Mouse (Mus musculus): ENCODE data around the gene Olfr467.
A peak's percentile ranks its signal among the peaks of the same experiment; 100 is the strongest.
"Not testable (repeated sequence)": the region's sequence is repeated elsewhere in the genome, so short reads cannot be mapped to it uniquely, and the experiment has no call there.

The Olfr467 gene

DNA sequence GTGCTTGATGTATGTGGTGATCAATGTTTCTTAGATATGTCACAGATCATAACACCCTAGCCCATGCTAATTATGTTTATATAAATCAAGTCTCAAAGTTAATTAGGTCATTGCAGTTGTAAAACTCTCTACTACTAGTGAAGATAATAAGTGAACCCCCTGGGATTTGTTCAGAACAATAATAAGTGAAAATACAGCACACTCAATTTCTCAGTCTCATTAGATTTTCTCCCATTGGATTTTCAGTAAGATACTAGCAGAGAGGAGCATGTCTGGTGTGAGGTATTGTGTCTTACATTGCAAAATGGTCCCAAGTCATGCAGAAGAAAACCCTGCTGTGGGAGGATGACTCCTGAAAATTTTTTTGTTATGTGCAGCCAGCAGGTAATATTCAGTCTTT lies at the start of gene Olfr467:
TSS of gene Olfr467 (plus strand) at position 301 of the 400 bp plus-strand sequence.
- DNase-seq (ENCODE audit: inconsistent ontology term), result no peak

DNA sequence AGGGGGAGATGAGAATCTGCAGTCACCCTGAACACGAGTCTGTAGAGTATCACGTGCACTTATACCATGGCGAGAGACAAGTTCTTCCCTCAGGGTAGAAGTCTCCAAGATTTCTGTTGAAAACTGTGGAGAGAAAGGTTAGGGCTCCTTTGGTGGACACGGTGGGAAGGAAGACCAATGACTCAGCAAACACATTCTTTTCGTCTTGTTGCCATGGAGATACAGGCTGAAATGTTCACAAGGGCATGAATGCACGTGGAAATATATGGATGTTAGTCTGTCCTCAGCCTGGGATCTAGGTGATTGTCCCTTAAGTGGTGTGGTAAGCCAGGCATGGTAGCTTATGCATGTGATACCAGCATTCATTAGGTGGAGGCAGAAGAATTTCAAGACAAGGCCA lies 41.3 kb upstream of the Olfr467 start:
- DNase-seq (ENCODE audit: inconsistent ontology term), result no peak

DNA sequence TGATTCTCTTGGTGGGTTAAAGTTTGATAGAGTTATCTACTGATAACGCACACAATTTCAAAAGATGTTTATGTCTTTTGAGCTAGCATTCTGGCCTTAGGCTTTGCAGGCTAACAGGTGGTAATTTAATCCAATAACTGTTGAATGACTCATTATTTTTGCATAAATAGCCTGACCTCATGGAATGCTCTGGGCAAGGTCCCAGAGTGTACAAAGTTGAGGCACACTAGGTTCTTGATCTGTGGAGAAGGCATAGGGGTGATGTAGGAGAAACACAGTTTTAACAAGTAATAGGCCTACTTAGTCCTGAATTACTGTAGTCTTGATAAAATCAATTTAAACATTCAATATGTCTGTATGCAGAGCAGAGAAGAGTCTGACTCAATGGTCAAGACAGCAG lies 33.8 kb upstream of the Olfr467 start:
- DNase-seq (ENCODE audit: inconsistent ontology term), result peak; percentile 6

DNA sequence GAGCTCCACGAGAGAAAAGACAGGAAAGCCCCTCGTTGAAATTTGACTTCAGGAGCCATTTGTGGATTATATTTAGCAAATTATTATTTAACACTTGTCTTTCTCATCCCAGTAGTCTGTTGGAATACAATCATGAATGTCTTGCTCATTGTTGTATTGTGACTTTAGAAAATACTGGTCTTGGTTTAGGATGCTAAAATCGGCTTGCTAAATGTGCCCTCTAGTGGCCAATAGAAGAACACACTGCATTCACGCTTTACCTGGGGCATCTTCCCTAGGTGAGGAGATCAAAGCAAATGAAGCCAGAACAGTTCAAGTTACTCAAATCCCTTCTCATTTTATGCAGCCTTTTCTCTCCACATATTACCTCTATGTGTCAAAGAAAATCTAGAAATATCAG lies 32.5 kb upstream of the Olfr467 start:
- DNase-seq (ENCODE audit: inconsistent ontology term), result no peak

DNA sequence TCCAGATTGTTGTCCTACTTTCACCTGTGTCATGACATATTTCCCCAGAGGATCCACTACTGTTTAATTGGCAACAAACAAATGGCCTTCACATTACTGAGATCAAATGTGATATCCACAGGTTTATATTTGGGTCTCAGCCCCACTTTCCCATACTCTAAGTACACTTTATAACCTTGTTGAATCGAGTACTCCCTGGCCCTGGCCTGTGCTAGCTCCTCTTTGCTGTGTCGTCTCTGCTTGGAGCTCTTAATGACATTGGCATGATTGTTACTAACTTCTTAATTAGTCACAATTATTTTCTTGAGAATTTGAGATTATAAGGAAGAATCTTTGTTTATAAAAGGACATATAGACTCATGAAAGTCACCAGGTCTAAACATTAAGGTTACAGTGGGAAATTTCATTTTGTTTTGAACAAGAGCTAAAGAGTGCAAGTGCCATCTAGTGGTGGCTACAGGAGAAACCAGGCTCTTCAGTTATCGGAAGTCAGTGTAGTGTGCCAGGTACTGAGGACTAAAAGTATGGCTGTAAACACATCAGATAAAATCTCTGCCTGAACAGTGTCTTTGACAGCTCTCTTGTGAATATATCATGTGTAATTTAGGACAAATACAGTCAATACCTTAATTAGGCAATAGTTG lies 24.0 kb upstream of the Olfr467 start:
- no peak for DNase-seq (ENCODE audit: inconsistent ontology term)

DNA sequence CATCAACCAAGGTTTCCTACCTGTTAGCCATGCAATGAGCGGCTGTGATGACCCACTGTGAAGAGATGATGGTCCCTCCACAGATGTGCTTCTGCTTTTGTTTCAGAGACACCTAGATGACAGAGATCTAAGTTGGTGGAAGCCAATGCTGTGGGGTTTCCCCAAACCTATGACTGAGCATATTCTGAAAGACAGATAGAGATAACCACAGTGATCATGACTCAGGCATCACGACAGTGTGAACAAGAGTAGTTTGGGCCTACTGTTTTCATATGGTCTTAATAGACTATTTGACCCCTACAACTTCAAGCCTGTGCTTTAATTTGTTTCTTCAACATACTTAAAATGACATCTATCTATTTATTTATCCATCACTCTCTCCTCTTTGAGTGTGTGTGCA lies 15.6 kb upstream of the Olfr467 start:
- DNase-seq (ENCODE audit: inconsistent ontology term), result no peak

DNA sequence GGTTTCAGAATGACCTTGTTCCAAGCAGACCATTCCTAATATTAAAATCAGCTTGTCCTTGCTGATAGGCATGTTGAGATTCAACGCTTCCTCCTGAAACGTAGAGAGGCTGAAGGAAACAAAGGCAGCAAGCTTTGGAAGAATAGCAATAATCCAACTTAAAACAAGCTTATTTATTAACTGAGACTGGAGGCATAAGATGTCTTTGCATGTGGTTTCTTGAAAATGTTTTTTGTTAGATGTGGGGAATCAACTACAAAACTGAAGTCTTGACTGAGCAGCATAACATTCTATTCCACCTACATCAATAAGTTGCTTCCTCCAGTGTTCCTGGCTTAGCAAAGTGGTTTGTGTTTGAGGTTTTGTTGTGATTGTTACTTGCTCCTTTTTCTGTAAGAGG lies 11.0 kb upstream of the Olfr467 start, which contains the start of gene Ovch2:
TSS of gene Ovch2 (minus strand) at position 101 of the 400 bp plus-strand sequence.
- DNase-seq (ENCODE audit: inconsistent ontology term), result no peak

DNA sequence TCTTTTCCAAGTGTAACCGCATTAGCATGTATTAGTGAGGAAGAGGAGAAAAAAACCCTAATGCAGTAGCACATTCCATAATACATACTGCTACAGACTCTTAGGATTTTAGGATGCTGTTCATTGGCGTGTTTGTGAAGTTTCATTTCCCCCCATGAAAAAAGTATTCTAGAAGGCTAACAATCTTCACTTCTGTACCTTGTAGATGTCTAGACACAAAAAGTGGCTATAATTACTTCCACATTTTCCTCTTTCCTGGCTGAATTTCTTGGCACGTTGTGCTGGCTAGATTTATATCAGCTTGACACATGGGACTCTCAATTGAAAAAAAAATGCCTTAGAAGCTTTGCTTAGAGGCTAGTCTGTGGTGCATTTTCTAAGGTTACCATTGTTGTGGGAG lies 9.9 kb upstream of the Olfr467 start:
- no peak for DNase-seq (ENCODE audit: inconsistent ontology term)

DNA sequence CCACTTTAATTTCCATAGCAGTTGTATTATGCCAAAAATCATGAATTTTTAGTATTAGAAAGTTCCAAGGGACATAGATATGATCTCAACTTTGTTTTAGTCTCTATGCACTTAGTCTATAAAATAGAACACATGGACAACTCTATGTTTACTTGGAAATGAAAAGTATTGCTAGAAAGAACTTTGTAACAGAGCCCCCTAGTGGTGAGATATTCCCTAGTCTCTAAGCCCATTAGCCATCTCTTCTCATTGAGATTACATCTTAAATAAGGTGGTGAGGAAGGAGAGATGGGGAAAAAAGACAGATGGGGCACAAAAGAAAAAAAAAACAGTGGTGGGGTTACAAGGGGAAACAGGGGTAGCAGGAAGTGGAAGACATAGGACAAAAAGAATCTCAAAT lies 7.4 kb downstream of the Olfr467 start:
- no peak for DNase-seq (ENCODE audit: inconsistent ontology term)

DNA sequence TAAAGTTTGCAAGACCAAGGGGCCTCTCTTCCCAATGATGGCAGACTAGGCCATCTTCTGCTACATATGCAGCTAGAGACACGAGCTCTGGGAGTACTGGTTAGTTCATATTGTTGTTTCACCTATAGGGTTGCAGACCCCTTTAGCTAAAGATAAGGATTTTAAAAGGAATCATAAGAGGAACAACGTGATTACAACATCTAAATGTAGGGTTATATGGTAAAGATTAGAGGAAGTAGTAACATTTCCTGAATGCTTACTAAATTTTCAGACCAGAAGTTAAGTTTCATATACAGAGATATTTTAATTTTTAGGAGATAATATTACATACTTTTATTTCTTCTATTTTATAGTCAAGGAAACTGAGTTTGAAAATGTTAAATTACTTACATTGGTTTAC lies 11.8 kb downstream of the Olfr467 start:
- not testable (repeated sequence) for DNase-seq (ENCODE audit: inconsistent ontology term)

DNA sequence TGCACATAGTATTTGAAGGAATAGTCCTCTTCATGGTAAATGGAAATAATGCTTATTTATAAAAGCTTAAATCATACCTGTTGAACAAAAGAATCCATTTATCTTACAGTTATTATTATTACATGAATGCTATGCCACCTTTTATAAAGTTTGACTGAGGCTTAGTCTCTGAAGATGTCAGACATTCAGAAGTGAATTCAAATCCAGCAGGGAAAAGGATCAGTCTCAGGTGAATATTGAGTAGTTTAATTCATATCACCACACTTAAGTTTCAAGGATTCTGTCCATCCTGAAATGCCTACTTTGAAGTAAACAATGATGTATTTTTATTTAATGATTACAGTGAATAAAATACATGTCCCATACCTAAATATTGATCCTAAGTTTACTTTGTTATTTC lies 13.4 kb downstream of the Olfr467 start, which contains the start of gene Olfr469:
TSS of gene Olfr469 (minus strand) at position 101 of the 400 bp plus-strand sequence.
- DNase-seq (ENCODE audit: inconsistent ontology term), result not testable (repeated sequence)

DNA sequence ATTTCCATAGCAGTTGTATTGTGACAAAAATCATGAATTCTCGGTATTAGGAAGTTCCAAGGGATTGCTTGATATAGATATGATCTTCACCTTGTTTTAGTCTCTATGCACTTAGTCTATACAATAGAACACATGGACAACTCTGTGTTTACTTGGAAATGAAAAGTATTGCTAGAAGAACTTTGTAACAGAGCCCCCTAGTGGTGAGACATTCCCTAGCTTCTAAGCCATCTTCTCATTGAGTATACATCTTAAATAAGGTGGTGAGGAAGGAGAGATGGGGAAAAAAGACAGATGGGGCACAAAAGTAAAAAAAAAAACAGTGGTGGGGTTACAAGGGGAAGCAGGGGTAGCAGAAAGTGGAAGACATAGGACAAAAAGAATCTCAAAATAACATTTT lies 29.7 kb downstream of the Olfr467 start:
- DNase-seq (ENCODE audit: inconsistent ontology term), result peak; percentile 1

DNA sequence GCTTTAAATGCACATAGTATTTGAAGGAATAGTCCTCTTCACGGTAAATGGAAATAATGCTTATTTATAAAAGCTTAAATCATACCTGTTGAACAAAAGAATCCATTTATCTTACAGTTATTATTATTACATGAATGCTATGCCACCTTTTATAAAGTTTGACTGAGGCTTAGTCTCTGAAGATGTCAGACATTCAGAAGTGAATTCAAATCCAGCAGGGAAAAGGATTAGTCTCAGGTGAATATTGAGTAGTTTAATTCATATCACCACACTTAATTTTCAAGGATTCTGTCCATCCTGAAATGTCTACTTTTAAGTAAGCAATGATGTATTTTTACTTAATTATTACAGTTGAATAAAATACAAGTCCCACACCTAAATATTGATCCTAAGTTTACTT lies 35.3 kb downstream of the Olfr467 start, which contains the start of gene Olfr470:
TSS of gene Olfr470 (minus strand) at position 101 of the 400 bp plus-strand sequence.
- not testable (repeated sequence) for DNase-seq (ENCODE audit: inconsistent ontology term)

Measured in Muller cell, postnatal 12 days (primary cell).